27 mouse cellular contexts compared by ENCODE assay signal in the genomic region with DNA sequence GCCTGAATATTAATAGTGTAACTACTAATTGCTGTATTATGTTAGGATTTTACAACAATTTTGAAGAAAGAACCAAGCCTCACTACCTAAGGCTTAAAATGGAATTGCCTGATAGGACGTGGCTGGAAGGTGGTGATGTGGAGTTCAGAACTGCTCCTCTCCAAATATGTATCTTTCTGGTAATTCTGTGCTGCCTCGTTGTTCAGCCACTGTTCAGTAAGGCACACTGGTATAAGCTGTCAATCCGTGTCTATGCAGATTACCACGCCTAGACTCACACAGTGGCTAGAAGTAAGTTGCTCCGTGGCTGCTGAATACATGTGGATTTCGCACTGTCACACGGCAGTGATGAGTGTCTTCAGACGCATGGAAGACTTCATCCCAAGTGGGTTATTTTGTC. TPM values are rescaled to one million over a fixed set of nuclear protein-coding genes. Genes with fewer than 3 reads are reported as not detected.
DNase-seq lines count a peak whose midpoint lies in the region; ATAC-seq lines count a peak whose summit lies in the region.
"Had no signal": no experiment of that assay in that cellular context is flagged by ENCODE, and none has a peak within 500 bp of the region (broad histone marks: within the 10 kb centered on the region; RNA-seq: fewer than 3 reads in every experiment).

No protein-coding gene starts in this region.

- H3K36me3 ChIP-seq in midbrain, embryonic 10.5 days = peaks cover 53% of the 10 kb centered on the region
- peaks cover 8% of the 10 kb centered on the region; the same call in 1 of the 2 replicates for H3K36me3 ChIP-seq in midbrain, embryonic 16.5 days (ENCODE audit: control insufficient read depth, insufficient read depth, low read length)

- 91% methylated on average over 8 of the region's 8 CpGs for WGBS in midbrain, embryonic 10.5 days
- WGBS in midbrain, embryonic 16.5 days = 87% methylated on average over 8 of the region's 8 CpGs

- intact Hi-C loops in heart, postnatal 25 days (cut with DNase I) = no loop called here

- no peak overlapping the region for H3K27ac ChIP-seq in midbrain, embryonic 10.5 days (replicated peaks)
- no peak overlapping the region for H3K27ac ChIP-seq in midbrain, embryonic 16.5 days (ENCODE audit: low read length)
- H3K27ac ChIP-seq: embryonic facial prominence, embryonic 10.5 days; embryonic facial prominence, embryonic 12.5 days; forebrain, embryonic 13.5 days; forebrain, embryonic 15.5 days had no signal

- H3K9me3 ChIP-seq in midbrain, embryonic 10.5 days (replicated peaks) = no peaks in the 10 kb centered on the region
- H3K9me3 ChIP-seq in midbrain, embryonic 16.5 days (replicated peaks; ENCODE audit: control insufficient read depth, low read length, poor library complexity, severe bottlenecking) = no peaks in the 10 kb centered on the region
- H3K9me3 ChIP-seq: embryonic facial prominence, embryonic 10.5 days; embryonic facial prominence, embryonic 12.5 days; forebrain, embryonic 13.5 days; forebrain, embryonic 15.5 days; G1E had no signal

- H3K27me3 ChIP-seq in midbrain, embryonic 10.5 days (ENCODE audit: low read depth, poor library complexity, severe bottlenecking) = peaks cover under 1% of the 10 kb centered on the region; the same call in 1 of the 2 replicates
- H3K27me3 ChIP-seq in midbrain, embryonic 16.5 days (ENCODE audit: control insufficient read depth, insufficient read depth, low read depth, low read length) = no peaks in the 10 kb centered on the region
- H3K27me3 ChIP-seq: CH12.LX; embryonic facial prominence, embryonic 12.5 days; forebrain, embryonic 13.5 days; forebrain, embryonic 15.5 days; Patski had no signal

- ATAC-seq in midbrain, embryonic 16.5 days = no peak
- ATAC-seq: activated CD4-positive, CD25-positive, alpha-beta regulatory T cell, adult 4 months; CD4-positive, CD25-positive, alpha-beta regulatory T cell, adult 4 months; forebrain, embryonic 13.5 days; forebrain, embryonic 15.5 days; forebrain, postnatal 0 days; Patski had no signal

- peaks cover 3% of the 10 kb centered on the region for H3K4me1 ChIP-seq in midbrain, embryonic 10.5 days
- no peaks in the 10 kb centered on the region for H3K4me1 ChIP-seq in midbrain, embryonic 16.5 days (ENCODE audit: control insufficient read depth, insufficient read depth, low read length)
- H3K4me1 ChIP-seq: forebrain, embryonic 13.5 days had no signal

- DNase-seq in cerebellum, adult 9-10 months = peak; percentile 15
- no peak for DNase-seq in cerebellum, adult 18-20 months
- DNase-seq in heart, adult 11 months = peak; percentile 72
- DNase-seq in heart, postnatal 25 days (ENCODE audit: low spot score) = no peak
- DNase-seq in kidney, postnatal 10 days = peak; percentile 1
- DNase-seq in kidney, postnatal 25 days = no peak
- peak; percentile 6 for DNase-seq in midbrain, embryonic 10.5 days (ENCODE audit: low spot score)
- DNase-seq: adrenal gland, adult 2 months; adrenal gland, postnatal 10 days; adrenal gland, postnatal 25 days; B cell, adult 2 months; cerebellum, adult 8-10 months; cerebellum, postnatal 14 days; cerebellum, postnatal 36 days; forebrain, postnatal 0 days had no signal

- no peak overlapping the region for H3K9ac ChIP-seq in midbrain, embryonic 16.5 days (ENCODE audit: low read depth, low read length)
- H3K9ac ChIP-seq: embryonic facial prominence, embryonic 12.5 days; forebrain, embryonic 13.5 days; forebrain, embryonic 15.5 days; forebrain, postnatal 0 days had no signal

- H3K4me2 ChIP-seq in midbrain, embryonic 16.5 days (ENCODE audit: low read length) = no peak overlapping the region
- H3K4me2 ChIP-seq: embryonic facial prominence, embryonic 12.5 days; forebrain, embryonic 13.5 days; forebrain, embryonic 15.5 days had no signal

- H3K4me3 ChIP-seq in midbrain, embryonic 10.5 days = no peak overlapping the region
- H3K4me3 ChIP-seq in midbrain, embryonic 16.5 days (ENCODE audit: low read depth, low read length) = no peak overlapping the region
- H3K4me3 ChIP-seq: embryonic facial prominence, embryonic 10.5 days; embryonic facial prominence, embryonic 12.5 days; forebrain, embryonic 13.5 days; forebrain, embryonic 15.5 days had no signal

RNA-seq across cellular contexts. Expression of a gene that starts 4.9 kb away (rescaled TPM):
- under 1 TPM in 1 of 2 experiments, not detected in 1; 0.10 TPM for total RNA-seq in heart, postnatal 25 days (2021)
- 0.10 TPM in 1 of 2 replicates, not detected in the other for polyA plus RNA-seq in midbrain, embryonic 10.5 days (2016; fragmentation: Nextera tagmentation; extraction: Ambion mirVana)
- polyA plus RNA-seq in midbrain, embryonic 16.5 days (2015; fragmentation: Nextera tagmentation; extraction: Ambion mirVana) = 0.07 and 0.28 TPM in 2 replicates
- total RNA-seq: adrenal gland, adult 2 months; adrenal gland, postnatal 25 days; common myeloid progenitor, adult 5-6 weeks had no signal
- polyA plus RNA-seq: activated CD4-positive, CD25-positive, alpha-beta regulatory T cell, adult 4 months; CD4-positive, CD25-positive, alpha-beta regulatory T cell, adult 4 months; forebrain, embryonic 11.5 days; G1E had no signal

RNA-seq across cellular contexts. Expression of a gene that starts 59.9 kb away (rescaled TPM):
- 1 to 10 TPM; 1.7 to 3.3 TPM for total RNA-seq in heart, postnatal 25 days (2021)
- polyA plus RNA-seq in midbrain, embryonic 10.5 days (2016; fragmentation: Nextera tagmentation; extraction: Ambion mirVana) = 1.4 and 1.8 TPM in 2 replicates
- 2.7 and 3.5 TPM in 2 replicates for polyA plus RNA-seq in midbrain, embryonic 16.5 days (2015; fragmentation: Nextera tagmentation; extraction: Ambion mirVana)
- total RNA-seq: adrenal gland, postnatal 25 days; common myeloid progenitor, adult 5-6 weeks had no signal
- polyA plus RNA-seq: G1E had no signal

Comparison
In these comparisons a context has a peak if more than half of its experiments do, and no peak if none do; other contexts are left out.
1. DNase-seq: peak in cerebellum, adult 9-10 months (single experiment), heart, adult 11 months (single experiment), kidney, postnatal 10 days (single experiment) and midbrain, embryonic 10.5 days (single experiment); none in cerebellum, adult 18-20 months (0 of 2), heart, postnatal 25 days (single experiment) and kidney, postnatal 25 days (0 of 2).